Mouse (Mus musculus): ENCODE results near the gene Khdc4.
"Not testable (repeated sequence)": the region's sequence is repeated elsewhere in the genome, so short reads cannot be mapped to it uniquely, and the experiment has no call there.

Khdc4 gene

GRCm38 (mm10) chr3:88655619-88656018, 30.0 kb upstream of the Khdc4 start:
- DNase-seq (ENCODE audit: low read depth, low spot score): no peak

- DNase-seq (ENCODE audit: low read depth, low spot score): no peak
These were observed 27.0 kb upstream of the Khdc4 start for GRCm38 (mm10) chr3:88658441-88659127.

- no peak for DNase-seq (ENCODE audit: low read depth, low spot score)
These were observed 25.8 kb upstream of the Khdc4 start for GRCm38 (mm10) chr3:88659798-88660197.

DNA sequence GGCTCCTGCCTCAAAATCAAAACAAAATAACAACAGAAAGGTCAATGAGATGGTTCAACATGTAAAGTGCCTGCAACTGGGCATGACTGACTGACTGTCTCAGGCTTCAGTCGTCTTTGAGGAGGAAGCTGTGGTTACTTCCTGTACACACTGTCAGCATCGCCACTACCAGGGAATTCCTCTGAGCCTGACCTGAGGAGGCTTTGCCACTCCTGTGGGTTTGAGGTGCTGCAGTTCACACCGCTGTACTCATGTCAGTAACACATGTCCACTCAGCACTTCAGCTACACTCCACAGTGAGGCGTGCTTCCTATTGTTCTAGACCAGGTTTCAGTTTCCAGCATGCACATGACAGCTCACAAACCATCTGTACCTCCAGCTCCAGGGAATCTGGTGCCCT, 21.5 kb upstream of the Khdc4 start:
- DNase-seq (ENCODE audit: low read depth, low spot score): no peak

GRCm38 (mm10) chr3:88677399-88677798, 8.2 kb upstream of the Khdc4 start:
- peak; percentile 91 for DNase-seq (ENCODE audit: low read depth, low spot score)

- no peak for DNase-seq (ENCODE audit: low read depth, low spot score)
These were observed 1.8 kb upstream of the Khdc4 start for GRCm38 (mm10) chr3:88683814-88684213.

GRCm38 (mm10) chr3:88684236-88684979, 1.2 kb upstream of the Khdc4 start:
- no peak for DNase-seq (ENCODE audit: low read depth, low spot score)

GRCm38 (mm10) chr3:88685958-88686451, 402 bp downstream of the Khdc4 start:
- DNase-seq (ENCODE audit: low read depth, low spot score): peak; percentile 89

GRCm38 (mm10) chr3:88686734-88687611, 1.4 kb downstream of the Khdc4 start:
- DNase-seq (ENCODE audit: low read depth, low spot score): no peak

DNA sequence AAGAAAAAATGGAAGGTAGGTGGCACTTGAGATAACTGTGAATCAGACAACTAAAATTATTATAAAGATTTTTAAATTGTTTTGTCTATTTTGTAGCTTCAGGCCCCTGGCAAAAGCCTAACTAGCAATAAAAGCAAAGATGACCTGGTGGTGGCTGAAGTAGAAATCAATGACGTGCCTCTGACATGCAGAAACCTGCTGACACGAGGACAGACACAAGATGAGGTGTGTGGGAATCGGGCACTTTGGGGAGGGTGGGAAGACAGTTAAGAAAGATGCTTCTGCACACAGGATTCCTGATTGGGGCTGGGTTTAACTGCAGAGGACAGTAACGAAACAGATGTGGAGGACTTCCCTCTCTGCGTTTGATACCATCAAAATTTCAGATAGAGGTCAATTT, 3.5 kb downstream of the Khdc4 start:
- no peak for DNase-seq (ENCODE audit: low read depth, low spot score)

DNA sequence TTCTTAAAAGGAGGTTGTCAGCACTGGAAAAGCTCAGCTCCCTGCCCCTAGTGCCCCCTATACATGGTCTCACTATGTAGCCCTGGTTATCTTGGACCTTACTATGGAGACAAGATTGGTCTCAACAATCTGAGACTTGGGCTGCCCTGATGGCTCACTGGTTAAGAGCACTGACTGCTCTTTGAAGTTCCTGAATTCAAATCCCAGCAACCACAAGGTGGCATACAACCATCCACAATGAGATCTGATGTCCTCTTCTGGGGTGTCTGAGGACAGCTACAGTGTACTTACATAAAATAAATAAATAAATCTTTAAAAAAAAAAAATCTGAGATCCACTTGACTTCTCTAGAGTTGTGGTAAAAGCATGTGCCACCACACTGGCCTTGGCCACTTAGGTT, 9.9 kb downstream of the Khdc4 start:
- DNase-seq (ENCODE audit: low read depth, low spot score): no peak

DNA sequence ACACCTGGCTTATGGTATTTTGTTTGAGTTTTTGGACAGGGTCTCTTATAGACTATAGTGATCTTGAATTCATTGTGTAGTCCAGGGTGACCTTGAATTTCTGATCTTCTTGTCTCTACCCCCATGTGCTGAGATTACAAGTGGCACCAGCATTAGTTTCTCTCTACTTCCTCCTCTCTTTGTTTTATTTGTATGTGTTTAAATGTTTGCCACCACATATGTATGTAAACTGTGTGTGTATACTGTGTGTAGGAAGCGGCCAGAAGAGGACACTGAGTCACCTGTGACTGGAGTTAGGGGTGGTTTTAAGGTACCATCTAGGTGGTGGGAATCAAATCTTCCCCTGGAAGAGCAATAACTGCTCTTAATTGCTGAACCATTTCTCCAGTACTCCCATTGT, 12.4 kb downstream of the Khdc4 start:
- no peak for DNase-seq (ENCODE audit: low read depth, low spot score)

DNA sequence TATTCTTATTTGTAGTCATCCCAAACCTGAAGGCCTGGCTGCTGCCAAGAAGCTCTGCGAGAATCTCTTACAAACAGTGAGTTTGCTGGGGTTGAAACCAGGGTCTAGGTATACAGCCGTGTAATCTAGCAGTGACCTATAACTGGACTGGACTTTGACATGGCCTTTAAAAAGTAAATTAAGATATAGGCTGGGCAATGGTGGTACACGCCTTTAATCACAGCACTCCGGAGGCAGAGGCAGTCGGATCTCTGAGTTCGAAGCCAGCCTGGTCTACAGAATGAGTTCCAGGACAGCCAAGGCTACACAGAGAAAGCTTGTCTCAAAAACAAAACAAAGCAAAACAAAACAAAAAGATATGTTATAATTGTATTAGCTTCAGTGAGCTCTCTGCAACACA, 13.2 kb downstream of the Khdc4 start:
- DNase-seq (ENCODE audit: low read depth, low spot score): no peak

- no peak for DNase-seq (ENCODE audit: low read depth, low spot score)
These were observed 14.6 kb downstream of the Khdc4 start for GRCm38 (mm10) chr3:88700247-88700646.

GRCm38 (mm10) chr3:88701222-88701621, 15.6 kb downstream of the Khdc4 start:
- DNase-seq (ENCODE audit: low read depth, low spot score): no peak

- no peak for DNase-seq (ENCODE audit: low read depth, low spot score)
These were observed 28.1 kb downstream of the Khdc4 start for GRCm38 (mm10) chr3:88713709-88714108.

- no peak for DNase-seq (ENCODE audit: low read depth, low spot score)
These were observed 29.1 kb downstream of the Khdc4 start for GRCm38 (mm10) chr3:88714725-88715124.

DNA sequence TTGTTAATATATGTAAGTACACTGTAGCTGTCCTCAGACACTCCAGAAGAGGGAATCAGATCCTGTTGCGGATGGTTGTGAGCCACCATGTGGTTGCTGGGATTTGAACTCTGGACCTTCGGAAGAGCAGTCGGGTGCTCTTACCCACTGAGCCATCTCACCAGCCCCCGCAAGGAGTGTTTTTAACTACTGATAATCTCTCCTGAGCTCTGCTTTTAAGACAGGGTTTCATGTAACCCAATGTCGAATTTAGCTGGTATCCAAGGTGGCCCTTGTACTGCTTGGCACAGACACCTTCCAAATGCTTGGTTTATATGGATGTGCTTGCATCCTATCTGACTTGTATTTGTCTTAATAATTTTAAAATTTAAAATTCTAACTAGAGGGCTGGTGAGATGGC, 30.1 kb downstream of the Khdc4 start:
- DNase-seq (ENCODE audit: low read depth, low spot score): not testable (repeated sequence)

DNA sequence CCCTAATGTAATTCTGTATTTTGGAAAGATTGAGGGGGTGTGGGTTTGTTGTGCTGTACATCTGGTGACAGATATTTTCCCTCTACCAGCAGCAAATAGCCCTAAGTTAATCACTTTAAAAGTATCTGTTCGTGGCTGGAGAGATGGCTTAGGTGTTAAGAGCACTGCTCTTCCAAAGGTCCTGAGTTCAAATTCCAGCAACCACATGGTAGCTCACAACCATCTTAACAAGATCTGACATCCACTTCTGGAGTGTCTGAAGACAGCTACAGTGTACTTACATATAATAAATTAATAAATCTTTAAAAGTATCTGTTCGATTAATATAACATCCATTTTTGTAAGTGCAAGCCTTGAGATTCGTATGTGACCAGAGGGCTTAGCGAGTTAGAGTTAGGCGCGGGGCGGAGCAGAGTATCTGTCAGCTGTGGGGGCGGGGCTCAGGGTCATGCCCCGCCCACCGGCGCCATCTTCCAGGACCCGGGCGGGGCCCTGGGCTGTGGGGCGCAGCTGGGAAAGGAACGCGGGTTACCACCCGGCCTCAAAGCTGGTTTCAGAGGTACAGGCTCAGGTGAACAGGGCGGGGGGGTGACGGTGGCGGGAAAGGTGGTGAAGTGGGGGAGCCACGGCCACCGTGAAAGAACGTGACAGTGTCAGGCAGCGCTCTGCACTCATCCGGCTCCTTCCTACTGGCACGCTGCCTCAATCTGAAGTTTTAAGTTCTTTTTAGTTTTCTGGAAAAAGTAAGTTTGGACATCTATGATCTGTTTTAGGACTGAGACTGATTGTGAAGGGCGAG, 31.0 kb downstream of the Khdc4 start, which contains the start of gene Rit1:
Gene Rit1, plus strand, starts transcription at position 440 of the 799 bp plus-strand sequence.
- peak; percentile 87 for DNase-seq (ENCODE audit: low read depth, low spot score)

DNA sequence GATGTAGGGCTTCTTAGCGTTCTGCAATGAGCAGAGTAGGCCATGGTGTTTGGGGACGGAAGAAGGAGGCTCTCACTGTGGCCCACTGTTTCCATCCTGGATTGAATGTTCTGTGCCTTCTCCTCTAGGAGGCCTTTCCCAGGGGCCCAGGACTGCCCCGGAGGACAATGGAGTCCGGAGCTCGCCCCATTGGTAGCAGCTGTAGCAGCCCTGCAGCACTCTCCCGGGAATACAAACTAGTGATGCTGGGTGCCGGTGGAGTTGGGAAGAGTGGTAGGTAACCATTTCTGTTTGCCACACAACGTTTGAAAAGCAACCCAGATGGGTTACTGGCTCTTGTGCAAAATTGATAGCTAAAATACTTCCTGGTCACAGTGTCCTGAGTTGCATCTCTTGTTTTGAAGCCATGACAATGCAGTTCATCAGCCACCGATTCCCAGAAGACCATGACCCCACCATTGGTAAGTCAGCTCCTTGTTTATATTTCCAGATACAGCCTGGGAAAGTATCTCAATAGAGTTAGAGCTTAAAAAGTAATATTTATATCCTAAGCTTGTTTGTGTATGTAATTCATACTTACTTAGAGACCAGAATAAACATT, 31.7 kb downstream of the Khdc4 start:
- DNase-seq (ENCODE audit: low read depth, low spot score): no peak

DNA sequence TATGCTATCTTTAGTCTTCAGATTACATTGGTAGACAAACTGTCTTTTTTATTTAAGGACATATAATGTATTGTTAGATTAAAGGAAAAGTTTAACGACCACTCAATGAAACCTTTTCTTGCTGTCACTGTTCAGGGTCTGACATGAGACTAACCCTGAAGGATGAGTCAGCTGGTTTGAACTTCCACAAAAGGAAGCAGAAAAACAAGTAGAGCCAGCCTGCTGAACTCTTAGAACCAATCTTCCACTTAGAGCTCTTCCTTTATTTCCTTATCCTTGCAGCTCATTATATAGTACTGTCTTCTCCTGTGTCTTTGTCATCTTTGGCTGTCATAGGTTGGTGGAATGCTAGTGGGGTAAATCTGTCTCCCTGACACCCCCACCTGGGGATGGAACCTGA, 32.2 kb downstream of the Khdc4 start:
- DNase-seq (ENCODE audit: low read depth, low spot score): no peak

All from R1 (cell line).